Mouse (Mus musculus): ENCODE data around the gene Vmn1r174.
"Not testable (repeated sequence)": the region's sequence is repeated elsewhere in the genome, so short reads cannot be mapped to it uniquely, and the experiment has no call there.

DNA sequence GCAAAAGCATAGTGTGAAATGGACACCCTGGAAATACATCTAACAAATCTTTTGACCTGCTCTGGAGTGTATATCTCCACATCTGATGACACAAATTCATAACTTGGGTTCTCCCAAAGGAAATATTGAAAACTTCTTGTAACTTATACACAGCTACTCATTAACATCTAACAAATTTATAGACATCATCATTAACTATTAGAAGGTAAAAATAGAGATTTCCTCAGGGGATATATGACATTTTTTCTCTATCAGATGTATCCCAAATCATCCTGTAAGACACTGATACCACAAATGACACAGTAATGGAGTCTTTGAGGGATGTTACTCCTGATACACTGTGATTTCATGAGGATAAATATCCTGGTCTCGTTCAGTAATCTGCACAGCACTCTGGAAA lies at the start of gene Vmn1r174:
- not testable (repeated sequence) for TF ChIP-seq CTCF (IDR thresholded peaks at IDR 0.05; ENCODE audit: low read depth, low read length); POLR2A (IDR thresholded peaks at IDR 0.05; ENCODE audit: extremely low read depth, insufficient read depth, low read length)

Measured in liver, adult 2 months (tissue).